Mouse (Mus musculus) neutrophil, adult 5-6 weeks (primary cell): ENCODE data around the gene Suv39h1. TPM values are rescaled to one million over a fixed set of nuclear protein-coding genes. Genes with fewer than 3 reads are reported as not detected.
"Not testable (repeated sequence)": the region's sequence is repeated elsewhere in the genome, so short reads cannot be mapped to it uniquely, and the experiment has no call there.

Experiments used
- ATAC-seq: fragments of 151-379, 151-347 bp; 2 replicates; pipeline ENCODE4 v1.8.0; 2017; ENCODE audit warnings: mild to moderate bottlenecking, moderate TSS enrichment; ENCODE audit not compliant: insufficient number of reproducible peaks, poor library complexity, low FRiP score, severe bottlenecking; ENCODE audit errors: extremely low read depth
- total RNA-seq: library from RNA; stranded (forward); fragments of 200-1000 nt; gene quantifications from 2 replicates; pipeline ENCODE4 v1.2.3, GENCODE M21; 2017

Gene Suv39h1
- total RNA-seq, 1 experiment from 2014 or later = 22.6 TPM

GRCm38 (mm10) chrX:8051044-8051781 lies 23.3 kb downstream of the Suv39h1 start:
- ATAC-seq = not testable (repeated sequence)

GRCm38 (mm10) chrX:8033009-8033408 lies 41.6 kb downstream of the Suv39h1 start:
- no peak for ATAC-seq

- no peak for ATAC-seq
These were observed 47.7 kb downstream of the Suv39h1 start for GRCm38 (mm10) chrX:8026811-8027210.

GRCm38 (mm10) chrX:8024795-8025194 lies 49.8 kb downstream of the Suv39h1 start:
- no peak for ATAC-seq

GRCm38 (mm10) chrX:8020111-8020778 lies 54.3 kb downstream of the Suv39h1 start:
- ATAC-seq = no peak

GRCm38 (mm10) chrX:8018286-8018685 lies 56.3 kb downstream of the Suv39h1 start, which contains the start of gene Glod5:
Glod5 (minus strand) TSS chrX:8018492.
- ATAC-seq = no peak

GRCm38 (mm10) chrX:8017142-8017541 lies 57.4 kb downstream of the Suv39h1 start:
- ATAC-seq = peak; percentile 60; the same call in 1 of the 2 replicates

- ATAC-seq = not testable (repeated sequence)
These were observed 58.9 kb downstream of the Suv39h1 start for GRCm38 (mm10) chrX:8015675-8016074.

- no peak for ATAC-seq
These were observed 60.8 kb downstream of the Suv39h1 start for GRCm38 (mm10) chrX:8013569-8014314.

- ATAC-seq = no peak
These were observed 61.4 kb downstream of the Suv39h1 start for GRCm38 (mm10) chrX:8013157-8013556.

Other genes starting within 250 kb of the Suv39h1 start
- 200 and 206 TPM in 2 replicates for gene Otud5, start 233.4 kb downstream of the Suv39h1 start, total RNA-seq
- 9.3 and 9.5 TPM in 2 replicates for gene Pim2, start 196.5 kb downstream of the Suv39h1 start, total RNA-seq
- gene Slc35a2, start 190.7 kb downstream of the Suv39h1 start, total RNA-seq = 23.4 and 25.0 TPM in 2 replicates
- 190 and 213 TPM in 2 replicates for gene Pqbp1, start 175.5 kb downstream of the Suv39h1 start, total RNA-seq
- gene Timm17b, start 175.4 kb downstream of the Suv39h1 start, total RNA-seq = 33.0 and 43.4 TPM in 2 replicates
- not detected in 2 replicates for gene Gm10491, start 166.9 kb downstream of the Suv39h1 start, total RNA-seq
- 1.9 TPM in 1 of 2 replicates, not detected in the other for gene Gm10490, start 165.2 kb downstream of the Suv39h1 start, total RNA-seq
- gene Pcsk1n, start 154.9 kb downstream of the Suv39h1 start, total RNA-seq = not detected in 2 replicates
- gene Eras, start 146.2 kb downstream of the Suv39h1 start, total RNA-seq = not detected in 2 replicates
- gene Hdac6, start 126.9 kb downstream of the Suv39h1 start, total RNA-seq = 6.4 and 9.7 TPM in 2 replicates
- gene Gata1, start 96.7 kb downstream of the Suv39h1 start, total RNA-seq = 1.4 and 2.0 TPM in 2 replicates
- gene Glod5, start 56.3 kb downstream of the Suv39h1 start, total RNA-seq = not detected in 2 replicates
- 179 and 193 TPM in 2 replicates for gene Was, start 15.7 kb upstream of the Suv39h1 start, total RNA-seq
- 55.2 and 56.3 TPM in 2 replicates for gene Wdr13, start 58.1 kb upstream of the Suv39h1 start, total RNA-seq
- gene Rbm3, start 71.1 kb upstream of the Suv39h1 start, total RNA-seq = 390 and 446 TPM in 2 replicates
- 12.0 and 12.8 TPM in 2 replicates for gene Tbc1d25, start 101.4 kb upstream of the Suv39h1 start, total RNA-seq
- gene Ebp, start 118.8 kb upstream of the Suv39h1 start, total RNA-seq = 47.1 and 50.1 TPM in 2 replicates
- 0.23 TPM in 1 of 2 replicates, not detected in the other for gene Porcn, start 131.8 kb upstream of the Suv39h1 start, total RNA-seq
- 8.7 and 15.9 TPM in 2 replicates for gene Ftsj1, start 177.6 kb upstream of the Suv39h1 start, total RNA-seq
- 0.49 TPM in 1 of 2 replicates, not detected in the other for gene Slc38a5, start 196.4 kb upstream of the Suv39h1 start, total RNA-seq